Mouse (Mus musculus): Measurements from ENCODE around the gene Ccdc88c.

- TF ChIP-seq CTCF (IDR thresholded peaks at IDR 0.05; ENCODE audit: control insufficient read depth, insufficient read depth, low read length) (no peak), POLR2A (IDR thresholded peaks at IDR 0.05; ENCODE audit: borderline replicate concordance, control insufficient read depth, low read depth, low read length) (no peak)
These were observed 100.6 kb downstream of the Ccdc88c start for GRCm38 (mm10) chr12:100928286-100928685.
